Mouse (Mus musculus): ENCODE data around the gene Atp2c1.

Atp2c1 gene

DNA sequence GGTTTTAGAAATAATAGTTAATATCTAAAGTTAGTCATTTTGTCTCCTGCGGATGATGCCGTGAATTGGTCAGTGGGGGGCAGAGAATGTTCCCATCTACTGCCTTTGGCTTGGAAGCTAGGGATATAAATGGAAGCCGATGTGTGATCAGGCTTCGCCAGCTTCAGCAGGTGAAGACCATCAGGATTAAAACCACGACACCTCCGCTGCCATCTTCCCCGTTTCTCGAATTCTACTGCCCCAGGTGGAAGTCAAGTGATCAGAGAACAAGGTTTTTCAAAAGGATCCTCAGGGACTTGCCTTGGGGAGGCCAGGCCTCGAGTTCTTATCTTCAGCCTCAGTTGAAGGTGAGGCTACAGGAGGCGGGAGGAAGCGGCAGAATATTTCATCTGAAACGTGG is at the start of gene Atp2c1:
Gene Atp2c1 (minus strand): TSS at position 101 of the 400 bp plus-strand sequence.
- DNase-seq (ENCODE audit: low read depth, low spot score), result no peak

DNA sequence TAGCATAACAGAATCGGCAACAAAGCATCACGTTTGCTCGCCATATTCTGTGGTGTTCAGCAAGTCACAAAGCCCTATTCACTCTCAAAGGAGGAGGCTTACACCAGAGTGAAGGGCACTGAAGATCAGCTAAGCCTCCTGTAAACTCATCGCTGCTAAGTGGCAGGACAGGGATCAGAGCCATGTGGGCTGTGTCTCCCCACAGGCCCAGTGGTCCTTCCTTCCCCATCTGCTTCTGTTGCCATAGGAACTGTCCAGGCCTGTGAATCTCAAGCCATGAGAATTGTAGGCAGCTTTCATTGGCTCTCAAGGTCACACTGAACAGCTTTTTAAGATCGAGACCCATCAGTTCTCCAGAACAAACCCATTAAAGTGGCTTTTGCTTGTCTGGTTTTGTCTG is 30.3 kb upstream of the Atp2c1 start:
- peak; percentile 11 for DNase-seq (ENCODE audit: low read depth, low spot score)

DNA sequence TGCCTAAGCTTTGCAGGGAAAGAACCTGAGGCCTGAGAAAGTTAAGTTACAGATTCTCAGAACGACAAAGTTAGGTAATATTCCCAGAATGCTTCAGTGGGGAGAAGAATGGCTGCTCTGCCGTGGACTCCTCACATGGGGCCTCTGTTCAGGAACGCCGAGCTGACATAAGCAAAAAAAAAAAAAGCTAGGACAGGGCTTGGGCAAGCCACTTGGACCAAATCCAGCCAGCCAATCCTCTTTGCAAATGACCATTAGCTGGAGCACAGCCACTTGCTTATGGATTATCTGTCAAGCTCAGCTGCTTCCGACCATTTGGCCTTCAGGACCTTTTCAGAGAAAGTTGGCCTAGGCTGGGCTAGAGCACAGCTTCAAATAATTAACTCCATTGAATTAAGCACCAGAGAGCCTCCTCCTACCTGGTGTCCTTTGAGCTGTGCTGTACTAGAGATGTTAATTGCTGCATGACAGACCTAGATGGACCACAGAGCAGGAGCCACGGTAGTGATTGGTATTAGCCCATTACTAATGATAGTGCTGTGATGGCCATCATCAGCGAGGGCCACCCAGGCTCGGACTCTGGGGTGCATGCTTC is 29.1 kb upstream of the Atp2c1 start:
- DNase-seq (ENCODE audit: low read depth, low spot score), result peak; percentile 61

DNA sequence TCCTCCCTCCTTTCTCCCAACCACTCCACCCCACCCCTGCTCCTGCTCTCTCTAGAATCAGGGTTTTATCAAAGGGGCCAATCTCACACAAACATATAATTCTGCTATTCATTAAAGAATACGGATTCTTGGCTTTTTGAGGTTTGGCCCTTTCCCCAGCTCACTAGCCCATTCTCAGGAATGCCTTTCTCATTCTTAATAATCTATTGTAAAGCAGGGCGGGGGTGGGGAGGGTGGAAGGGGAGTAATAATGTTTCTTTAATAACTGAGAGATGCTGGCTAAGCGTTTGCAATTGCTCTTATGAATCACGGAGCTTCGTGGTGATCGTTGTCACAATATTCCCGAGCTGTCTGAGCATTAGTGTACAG is 27.3 kb upstream of the Atp2c1 start:
- DNase-seq (ENCODE audit: low read depth, low spot score), result no peak

DNA sequence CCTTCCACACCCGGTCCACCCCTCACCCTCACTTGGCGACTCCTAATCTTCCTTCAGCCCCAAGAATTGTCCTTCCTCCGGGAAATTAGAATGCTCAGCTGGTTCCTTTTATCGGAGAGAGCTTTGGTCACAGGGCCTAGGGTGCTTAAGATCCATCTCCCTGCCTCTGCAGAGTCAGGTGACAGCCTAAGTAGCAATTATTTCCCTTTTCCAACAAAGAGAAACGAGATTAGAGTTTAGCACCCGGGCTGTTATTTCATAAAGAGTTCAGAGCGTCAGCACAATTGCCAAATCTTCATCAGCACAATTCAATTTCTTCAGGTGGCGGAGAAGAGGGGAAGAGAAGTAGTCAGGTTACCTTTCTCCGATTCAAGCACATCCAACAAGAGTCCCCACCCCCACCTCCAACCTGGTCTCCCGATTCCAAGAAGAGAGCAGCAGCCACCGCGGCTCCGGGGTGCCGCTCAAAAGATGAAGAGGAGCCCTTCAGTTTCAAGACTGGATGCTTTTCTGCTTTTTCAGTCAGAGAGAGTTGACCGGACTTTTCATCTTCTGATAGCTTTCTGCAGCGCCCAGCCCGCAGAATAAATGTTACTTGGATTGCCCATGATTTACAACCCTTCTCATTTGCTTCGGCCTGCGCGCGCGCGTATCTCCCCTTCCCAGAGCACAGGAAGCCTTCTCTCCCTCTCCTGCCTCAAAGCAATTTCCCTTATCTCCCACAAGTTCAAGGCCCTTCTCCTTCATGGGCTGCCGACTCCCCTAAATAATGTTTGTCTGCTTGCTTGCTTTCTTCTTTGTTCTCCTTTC is 26.7 kb upstream of the Atp2c1 start:
- no peak for DNase-seq (ENCODE audit: low read depth, low spot score)

DNA sequence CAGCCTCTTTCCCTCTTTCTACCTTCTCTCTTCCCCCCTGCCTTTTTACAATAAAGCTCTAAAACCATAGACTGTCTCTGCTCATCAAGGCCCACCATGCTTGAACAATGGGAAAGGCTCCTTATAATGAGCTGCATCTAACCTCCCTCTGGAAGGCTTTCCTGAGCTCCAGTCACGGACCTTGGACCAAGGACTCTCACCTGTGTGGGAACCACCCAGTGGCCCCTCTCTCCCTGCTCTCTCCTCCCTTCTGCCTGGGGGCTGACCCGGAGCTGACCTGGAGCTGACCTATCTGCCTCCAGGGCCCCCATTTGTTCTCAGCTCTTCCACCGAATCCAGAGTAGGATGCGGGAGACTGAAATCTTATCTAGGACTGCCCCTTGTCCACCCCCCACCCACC is 24.3 kb upstream of the Atp2c1 start:
- DNase-seq (ENCODE audit: low read depth, low spot score), result no peak

DNA sequence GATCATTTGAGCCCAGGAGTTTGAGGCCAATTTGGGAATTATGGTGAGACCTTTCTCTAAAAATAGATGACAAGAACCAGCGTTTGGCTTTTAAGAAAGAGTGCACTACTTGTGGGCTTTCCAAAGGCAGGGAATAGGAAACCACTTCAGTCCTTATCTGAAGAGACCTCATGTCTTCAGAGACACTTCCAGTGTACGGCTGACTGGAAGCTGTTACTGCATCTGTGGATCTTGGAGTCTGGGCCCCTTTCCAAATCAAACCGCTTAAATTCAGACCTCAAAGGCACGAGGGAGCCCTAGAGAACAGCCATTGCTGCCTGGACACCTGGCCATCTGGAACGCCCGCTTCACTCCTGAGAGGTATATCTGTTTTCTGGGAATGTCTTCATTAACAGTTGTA is 22.0 kb upstream of the Atp2c1 start:
- DNase-seq (ENCODE audit: low read depth, low spot score), result no peak

DNA sequence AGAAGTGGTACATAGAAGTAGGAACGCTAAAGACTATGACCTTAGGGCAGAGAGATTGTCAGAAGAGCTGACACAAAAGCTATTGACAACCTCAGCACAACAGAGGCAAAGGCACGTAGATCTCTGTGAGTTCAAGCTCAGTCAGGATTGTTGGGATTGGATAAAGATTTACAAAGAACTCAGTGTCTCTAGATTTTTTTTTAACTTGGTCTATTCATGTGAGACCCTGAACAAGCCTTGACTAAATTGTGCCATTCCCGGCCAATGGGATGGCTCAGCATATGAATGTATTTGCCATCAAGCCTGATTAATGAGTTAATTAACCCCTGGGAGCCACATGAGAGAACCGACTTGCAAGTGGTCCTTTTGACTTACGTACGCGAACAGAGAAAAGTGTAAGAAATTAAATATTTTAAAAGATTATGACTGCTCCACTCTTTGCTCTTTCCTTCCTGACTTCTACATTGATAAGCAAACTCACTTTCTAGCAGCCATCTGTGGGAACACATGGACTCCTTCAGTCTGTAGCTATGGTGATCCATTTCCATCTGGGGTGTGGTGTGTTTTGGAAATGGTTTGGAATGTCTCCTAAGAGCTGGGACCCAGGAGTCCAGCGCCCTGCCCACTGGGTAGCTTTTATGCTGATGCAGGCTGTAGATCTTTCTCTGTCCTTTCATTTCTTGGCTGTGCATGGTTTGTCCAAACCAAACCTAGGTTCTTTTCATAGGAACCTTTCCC is 17.1 kb upstream of the Atp2c1 start:
- DNase-seq (ENCODE audit: low read depth, low spot score), result no peak

DNA sequence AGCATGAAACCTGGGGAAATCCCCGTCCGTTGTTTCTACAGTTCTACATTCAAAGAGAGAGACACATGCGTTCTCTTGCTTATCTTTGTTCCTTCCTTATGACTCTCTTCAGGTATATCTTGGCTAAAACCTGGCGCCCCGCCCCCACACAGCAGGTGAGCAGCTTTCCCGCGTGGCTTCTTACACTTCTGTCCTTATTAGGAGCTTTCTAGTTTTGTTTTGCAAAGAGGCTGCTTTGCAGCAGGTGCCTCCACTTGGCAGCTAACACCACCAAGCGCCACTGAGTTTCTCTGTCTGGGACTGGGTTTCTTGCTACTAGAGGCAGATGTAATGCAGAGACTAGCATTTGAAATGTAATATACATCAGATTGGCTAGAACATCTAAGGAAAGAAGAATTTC is 10.4 kb upstream of the Atp2c1 start:
- DNase-seq (ENCODE audit: low read depth, low spot score), result no peak

DNA sequence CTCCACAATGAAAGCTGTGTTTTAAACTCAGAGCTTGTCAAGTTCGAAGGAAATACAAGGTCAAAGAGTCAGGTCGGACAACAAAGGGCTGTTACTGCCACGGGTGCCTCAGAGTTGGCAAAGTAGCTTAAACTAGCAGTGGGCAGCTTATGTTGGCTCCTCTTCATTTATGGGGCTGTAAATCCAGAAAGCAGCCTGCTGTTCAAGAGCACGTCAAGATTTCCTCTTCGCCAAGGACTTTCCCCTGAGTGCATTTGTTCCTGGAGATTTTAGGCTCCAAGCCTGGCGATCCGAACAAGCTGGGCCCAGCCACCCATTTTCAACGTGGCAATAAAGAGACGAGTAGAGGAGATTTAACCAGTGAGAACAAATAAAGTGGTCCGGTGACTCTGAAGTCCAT is 9.8 kb upstream of the Atp2c1 start:
- DNase-seq (ENCODE audit: low read depth, low spot score), result no peak

DNA sequence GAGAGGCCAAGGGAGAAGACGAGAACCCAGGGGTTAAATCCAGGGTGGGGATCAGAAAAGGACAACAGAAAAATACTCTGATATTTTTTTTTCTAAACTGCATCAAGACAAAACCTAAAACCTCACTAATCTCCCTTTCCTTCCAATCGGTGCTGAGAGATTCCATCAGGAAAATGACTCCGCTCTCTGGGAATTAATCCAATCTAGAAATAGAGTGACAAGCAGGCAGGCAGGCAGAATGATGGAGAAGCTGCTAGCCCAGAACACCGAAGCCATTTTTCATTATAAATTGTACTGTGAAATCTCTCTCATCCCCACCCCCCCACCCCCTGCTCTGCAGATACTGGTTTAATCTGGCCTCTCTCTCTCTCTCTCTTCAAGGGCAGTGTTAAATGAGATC is 1.8 kb downstream of the Atp2c1 start:
- no peak for DNase-seq (ENCODE audit: low read depth, low spot score)

DNA sequence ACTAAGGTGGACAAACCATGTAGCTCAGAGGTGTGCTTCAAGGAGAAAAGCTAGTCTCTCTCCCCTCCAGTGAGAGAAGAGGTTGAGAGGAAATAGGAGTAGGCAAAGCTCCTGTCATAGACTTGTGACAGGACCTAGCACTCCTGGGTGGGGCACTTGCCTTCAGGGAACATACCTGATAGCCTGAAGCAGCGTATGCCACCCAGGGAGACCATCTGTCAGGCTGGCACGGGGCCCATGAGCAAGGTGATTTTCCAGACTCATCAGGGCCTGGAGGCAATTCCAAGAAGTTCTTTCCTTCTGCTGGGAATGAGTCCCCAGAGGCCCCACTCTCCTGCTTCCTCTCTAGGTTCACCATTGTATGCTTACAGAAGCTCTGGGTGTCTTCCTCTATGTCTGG is 4.1 kb downstream of the Atp2c1 start:
- no peak for DNase-seq (ENCODE audit: low read depth, low spot score)

DNA sequence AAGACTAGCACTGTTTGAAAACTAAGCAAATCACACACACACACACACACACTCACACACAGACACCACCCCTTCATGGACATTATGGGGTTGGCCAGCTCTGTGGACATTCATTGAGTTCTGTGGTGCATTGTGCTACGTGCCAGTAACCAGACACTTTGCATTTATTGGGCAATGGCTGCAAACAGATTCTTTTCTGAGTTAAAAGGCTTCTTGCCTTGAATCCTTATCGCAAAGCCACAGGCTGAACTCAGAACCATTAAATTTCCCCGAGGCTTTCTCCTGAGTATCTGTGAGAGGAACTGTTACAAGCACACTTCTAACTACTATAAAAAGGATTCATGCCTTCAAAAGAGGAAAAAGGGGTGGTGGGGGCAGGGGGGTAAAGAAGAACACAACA is 5.1 kb downstream of the Atp2c1 start:
- DNase-seq (ENCODE audit: low read depth, low spot score), result no peak

DNA sequence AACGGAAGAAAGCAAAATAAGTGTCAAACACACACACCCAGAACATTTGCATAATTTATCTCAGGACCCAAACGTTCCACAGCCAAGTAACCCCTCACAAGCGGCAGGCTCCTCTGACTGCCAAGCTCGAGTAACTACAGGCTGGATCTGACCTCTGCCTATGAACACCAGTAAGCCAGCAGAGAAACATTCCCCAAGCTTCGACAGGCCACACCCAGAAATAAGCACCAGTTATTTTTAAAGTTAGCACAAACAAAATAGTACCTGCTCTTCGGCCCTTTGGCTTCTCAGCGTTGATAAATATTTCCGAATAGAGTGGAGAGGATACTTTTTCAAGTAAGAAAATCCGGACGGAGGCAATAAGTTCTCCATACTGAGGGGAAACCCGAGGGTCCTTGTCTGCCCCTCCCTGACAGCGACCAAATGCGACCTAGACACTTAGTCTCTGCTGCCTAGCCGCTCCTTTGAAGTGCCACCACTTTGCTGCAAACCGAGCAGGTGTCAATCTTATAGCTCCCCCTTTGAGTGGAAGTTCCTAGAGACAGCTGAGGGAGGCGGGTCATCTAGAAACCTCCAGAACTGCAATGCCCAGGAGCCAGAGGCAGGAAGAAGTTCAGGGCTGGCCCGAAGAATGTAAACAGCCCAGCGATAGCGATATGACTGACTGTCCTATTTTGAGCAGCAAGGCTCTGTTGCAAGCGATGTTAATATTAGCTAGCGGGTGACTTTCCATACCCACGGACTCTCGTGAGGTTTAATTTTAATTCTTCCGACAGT is 6.2 kb downstream of the Atp2c1 start:
- no peak for DNase-seq (ENCODE audit: low read depth, low spot score)

DNA sequence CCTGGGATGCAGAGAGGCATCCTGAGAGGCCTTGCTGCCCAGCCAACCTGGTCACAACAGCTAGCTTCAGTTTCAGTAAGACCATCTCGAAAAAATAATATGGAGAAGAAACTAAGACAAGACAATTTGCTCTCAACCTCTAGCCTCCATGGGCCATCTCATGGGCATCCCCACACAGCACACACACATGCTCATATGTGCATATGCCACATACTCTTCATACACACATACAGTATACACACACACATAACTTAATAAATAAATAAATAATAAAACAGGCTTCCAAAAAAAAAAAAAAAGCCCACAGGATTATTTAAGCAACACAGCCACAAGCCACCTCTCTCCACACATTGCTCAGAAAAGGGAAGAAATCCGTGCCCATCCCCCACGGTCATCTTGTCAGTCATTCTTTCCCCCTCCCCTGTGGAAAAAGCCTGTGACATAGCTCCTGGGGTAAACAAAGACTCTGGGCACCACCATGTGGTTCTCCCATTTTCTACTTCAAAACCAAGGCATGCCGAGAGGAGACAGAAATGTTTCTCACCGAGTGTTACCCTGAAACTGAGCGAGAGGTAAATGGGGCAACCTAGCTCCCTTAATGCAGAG is 7.7 kb downstream of the Atp2c1 start:
- DNase-seq (ENCODE audit: low read depth, low spot score), result no peak

DNA sequence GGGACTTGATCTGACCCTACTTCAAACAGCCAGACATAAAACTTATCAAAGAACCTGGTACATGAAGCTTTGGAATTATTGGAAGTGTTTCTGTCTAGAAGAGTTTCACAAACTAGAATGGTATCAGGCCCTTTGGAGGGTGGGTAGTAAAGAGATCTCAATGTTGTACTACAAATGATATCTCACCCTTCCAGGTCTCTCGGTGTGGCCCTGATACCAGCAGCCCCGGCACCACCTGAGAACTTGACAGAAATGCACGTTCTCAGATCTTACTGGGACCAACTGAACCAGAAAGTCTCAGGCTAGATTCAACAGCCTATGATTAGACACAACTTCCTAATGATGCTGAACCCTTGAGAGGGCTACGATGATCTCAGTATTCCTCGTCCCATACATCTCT is 23.4 kb downstream of the Atp2c1 start:
- DNase-seq (ENCODE audit: low read depth, low spot score), result no peak

DNA sequence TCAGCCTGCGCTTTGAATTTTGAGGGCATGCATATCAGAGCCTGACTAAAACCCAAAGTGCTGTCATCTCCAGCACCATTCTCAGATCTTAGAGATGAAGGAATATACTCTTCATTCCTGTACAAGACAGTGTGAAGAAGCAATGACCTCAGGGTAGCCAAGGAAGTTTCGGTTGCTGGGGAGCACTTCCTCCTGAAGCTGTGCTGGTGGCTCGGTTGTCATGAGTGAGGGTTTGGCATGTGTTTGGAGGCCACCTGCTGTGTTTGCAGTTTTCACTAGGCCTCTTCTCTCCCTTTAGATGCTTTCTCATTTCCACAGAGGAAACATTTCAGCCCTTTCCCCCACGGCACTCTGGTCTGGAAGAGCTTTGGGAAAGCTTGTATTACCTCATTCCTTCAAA is 24.7 kb downstream of the Atp2c1 start:
- DNase-seq (ENCODE audit: low read depth, low spot score), result no peak

DNA sequence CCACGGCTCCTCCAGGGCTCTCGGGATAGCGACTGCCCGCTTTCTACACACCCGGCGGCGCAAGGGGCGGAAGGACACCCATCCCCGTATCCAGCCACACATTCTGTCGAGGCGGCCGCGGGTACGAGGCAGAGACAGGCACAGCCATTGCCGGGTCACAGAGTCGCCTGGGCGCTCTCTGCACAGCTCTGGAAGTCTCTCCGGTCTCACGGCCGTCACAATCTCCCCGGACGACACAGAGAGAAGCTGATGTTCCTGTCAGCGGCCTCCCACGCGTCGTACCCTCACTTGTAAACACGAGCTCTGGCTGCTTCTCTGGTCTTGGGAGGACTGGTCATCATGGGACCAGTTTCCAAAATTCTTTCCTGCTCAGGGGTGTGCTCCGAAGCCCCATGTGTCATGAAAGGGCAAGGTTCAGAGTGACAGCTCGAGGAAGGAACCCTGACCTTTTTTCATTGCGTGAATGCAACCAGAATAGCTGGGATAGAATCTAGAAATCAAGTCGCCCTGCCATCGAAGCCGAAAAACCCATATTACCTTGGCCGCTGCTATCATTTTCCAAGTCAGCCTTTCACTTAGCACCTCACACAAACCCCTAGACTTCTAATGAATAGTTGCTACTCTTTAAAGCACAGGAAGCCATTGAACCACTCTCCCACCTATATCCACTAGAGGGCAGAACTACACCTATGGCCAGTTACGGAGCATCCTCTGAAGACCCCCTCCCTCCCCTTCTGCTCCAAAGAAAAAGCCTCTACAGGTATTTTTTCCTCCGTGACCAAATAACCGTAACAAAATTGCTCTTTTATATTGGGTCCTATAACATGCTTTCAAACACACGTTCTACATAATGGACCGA is 31.6 kb downstream of the Atp2c1 start:
- peak; percentile 62 for DNase-seq (ENCODE audit: low read depth, low spot score)

DNA sequence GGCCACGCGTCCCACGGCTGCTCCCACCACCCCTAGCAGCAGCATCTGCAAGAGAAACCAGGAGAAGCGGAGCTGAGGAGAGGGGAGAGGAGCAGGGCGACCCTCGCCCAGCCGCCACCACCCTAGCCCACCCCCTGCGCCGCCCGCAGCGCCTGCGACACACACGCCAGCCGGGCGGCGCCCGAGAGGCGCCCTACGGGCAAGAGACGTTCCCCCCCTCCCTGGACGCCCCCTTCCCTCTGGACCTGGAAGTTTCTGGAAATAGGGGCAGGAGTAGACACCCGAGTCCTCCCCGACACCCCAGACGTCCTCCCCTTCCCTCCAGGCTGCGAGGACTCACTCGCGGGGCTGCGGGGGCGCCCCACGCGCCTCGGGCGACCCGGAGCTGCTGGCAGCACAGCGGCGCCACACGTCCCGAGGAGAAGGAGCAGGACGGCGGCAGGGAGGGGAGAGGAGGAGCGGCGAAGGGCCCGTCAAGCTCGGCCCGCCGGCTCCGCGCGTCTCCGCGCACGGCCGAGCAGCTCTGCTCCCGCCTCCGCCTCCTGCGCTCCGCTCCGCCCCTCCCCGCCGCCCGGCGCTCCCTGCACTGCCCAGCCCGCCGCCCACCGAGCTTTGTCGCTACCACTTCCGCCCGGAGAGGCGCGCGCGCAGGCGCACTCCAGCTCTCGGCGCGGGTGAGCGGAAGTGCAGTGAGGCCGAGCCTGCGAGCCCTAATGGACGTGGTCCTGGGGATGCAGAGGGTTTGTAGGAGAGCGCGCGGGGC is 32.4 kb downstream of the Atp2c1 start:
- DNase-seq (ENCODE audit: low read depth, low spot score), result peak; percentile 90

DNA sequence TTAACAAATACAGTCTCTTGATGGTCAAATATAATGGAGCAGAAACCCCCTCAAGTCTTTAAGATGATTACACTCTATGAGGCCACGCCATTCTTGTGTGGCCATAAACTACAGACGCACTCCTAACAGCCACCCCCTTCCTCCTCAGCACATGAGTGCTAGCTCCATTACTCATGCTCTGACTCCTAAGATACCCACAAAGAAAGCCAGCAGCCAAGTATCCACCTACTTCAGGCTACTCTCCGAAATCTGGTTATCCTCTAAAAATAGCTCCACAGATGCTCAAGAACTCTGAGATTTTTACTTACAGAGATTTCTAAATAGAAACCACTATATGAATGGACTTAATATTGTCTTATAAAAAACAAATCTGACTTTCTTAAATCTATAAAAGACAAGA is 34.4 kb downstream of the Atp2c1 start:
- no peak for DNase-seq (ENCODE audit: low read depth, low spot score)

All from retina, postnatal 7 days (tissue).